Mouse (Mus musculus): ENCODE measurements at regions not wholly inside any gene's neighbourhood (a gene's known extent, or its start where the extent isn't known, plus 50 kb on each side); places are given as distances from the start of the nearest gene placed in this dataset.

DNA sequence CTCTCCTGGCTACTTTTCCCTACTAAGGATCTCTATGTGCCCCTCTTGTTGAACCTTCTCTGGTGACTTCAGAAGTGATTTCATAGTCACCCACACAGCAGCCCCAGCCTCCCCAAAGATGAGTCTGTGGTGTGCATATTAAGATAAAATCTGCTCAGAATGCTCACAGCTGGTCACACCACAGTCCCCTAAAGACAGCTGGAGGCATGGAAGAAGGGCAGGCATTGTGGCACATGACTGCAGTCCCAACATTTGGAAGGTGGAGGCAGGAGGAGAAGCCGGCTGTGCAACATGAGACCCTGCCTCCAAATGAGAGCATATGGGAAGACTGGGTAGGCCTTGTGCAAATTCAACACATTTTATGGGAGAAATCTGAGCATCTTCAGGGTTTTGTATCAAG is 70.0 kb upstream of the Cplx2 start:
- 41% methylated on average over 1 of the region's 1 CpGs for WGBS
- Histone ChIP-seq H3K36me3 (ENCODE audit: control insufficient read depth, insufficient read depth, low read length) (no peaks in the 10 kb centered on the region), H3K9me3 (ENCODE audit: control insufficient read depth, low read length) (no peaks in the 10 kb centered on the region), H3K4me1 (ENCODE audit: control insufficient read depth, insufficient read depth, low read length) (peaks cover 7% of the 10 kb centered on the region), H3K4me2 (replicated peaks; ENCODE audit: low read depth, low read length) (no peak overlapping the region), H3K4me3 (ENCODE audit: low read length) (no peak overlapping the region), H3K27ac (ENCODE audit: low read depth, low read length) (no peak overlapping the region), H3K9ac (ENCODE audit: low read depth, low read length) (no peak overlapping the region), H3K27me3 (ENCODE audit: control insufficient read depth, insufficient read depth, low read length) (no peaks in the 10 kb centered on the region)
- ATAC-seq (ENCODE audit: low FRiP score, low TSS enrichment) = no peak

DNA sequence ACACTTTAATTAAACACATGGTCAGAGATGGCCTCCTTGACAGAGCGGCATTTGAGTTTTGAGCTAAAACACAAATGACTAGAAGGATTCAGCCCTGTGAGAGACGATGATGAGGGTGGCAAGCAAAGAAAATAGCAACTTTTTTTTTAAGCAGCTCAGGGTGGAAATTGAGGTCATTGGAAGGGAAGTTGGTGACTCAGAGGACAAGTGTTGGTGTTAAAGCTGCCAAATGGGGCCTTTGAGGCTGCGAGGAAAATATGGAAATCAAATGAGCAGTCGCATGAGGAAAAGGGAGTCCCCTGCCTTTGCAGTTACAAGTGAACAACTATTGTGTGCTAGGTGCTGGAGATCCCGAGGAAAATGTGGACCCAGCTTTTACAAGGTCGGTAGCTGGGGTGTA is 69.5 kb upstream of the Cplx2 start:
- WGBS = 23% methylated on average over 6 of the region's 6 CpGs
- Histone ChIP-seq H3K9me3 (ENCODE audit: control insufficient read depth, low read length) (no peaks in the 10 kb centered on the region), H3K4me3 (ENCODE audit: low read length) (peak overlapping the region; percentile 83; the same call in 1 of the 2 replicates), H3K4me2 (replicated peaks; ENCODE audit: low read depth, low read length) (peak overlapping the region; percentile 97), H3K36me3 (ENCODE audit: control insufficient read depth, insufficient read depth, low read length) (no peaks in the 10 kb centered on the region), H3K27ac (ENCODE audit: low read depth, low read length) (no peak overlapping the region), H3K4me1 (ENCODE audit: control insufficient read depth, insufficient read depth, low read length) (peaks cover 7% of the 10 kb centered on the region), H3K27me3 (ENCODE audit: control insufficient read depth, insufficient read depth, low read length) (no peaks in the 10 kb centered on the region), H3K9ac (ENCODE audit: low read depth, low read length) (peak overlapping the region; percentile 96; the same call in 1 of the 2 replicates)
- ATAC-seq (ENCODE audit: low FRiP score, low TSS enrichment) = no peak

DNA sequence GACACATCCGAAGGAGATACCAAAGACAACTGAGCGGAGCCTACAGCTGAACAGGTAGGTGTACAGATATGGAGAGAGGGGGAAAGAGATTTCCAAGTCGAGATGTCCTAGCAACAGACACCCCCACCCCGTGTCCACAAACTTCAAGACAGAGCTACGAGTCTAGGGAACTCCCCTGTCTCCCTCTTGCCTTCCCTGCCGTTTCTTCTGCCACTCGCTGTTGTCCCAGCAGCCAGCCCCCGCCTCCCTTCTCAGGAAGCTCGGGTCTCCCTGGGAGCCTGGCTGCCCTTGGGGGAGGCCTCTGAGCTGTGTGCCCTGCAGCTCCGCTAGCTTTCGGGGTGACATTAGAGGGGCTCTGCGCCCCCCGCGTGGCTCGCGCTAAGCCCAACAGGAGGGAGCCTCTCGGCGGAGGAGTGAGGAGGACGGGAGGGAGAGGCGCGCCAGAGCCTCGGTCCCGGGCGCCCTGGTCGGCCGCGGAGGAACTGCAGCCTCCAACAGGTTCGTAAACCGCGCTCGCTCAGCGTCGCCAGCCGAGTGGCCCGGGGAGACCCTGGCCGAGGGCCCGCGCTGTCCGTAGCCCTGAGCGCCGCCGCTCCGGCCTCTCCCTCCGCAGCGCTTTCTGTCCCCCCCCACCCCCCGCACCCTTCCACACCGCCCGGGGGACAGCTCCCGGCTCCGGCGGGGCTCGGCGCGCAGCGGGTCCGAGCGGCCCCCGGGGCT is 68.6 kb upstream of the Cplx2 start:
- Histone ChIP-seq H3K4me2 (replicated peaks; ENCODE audit: low read depth, low read length) (peak overlapping the region; percentile 97), H3K4me3 (ENCODE audit: low read length) (peak overlapping the region; percentile 83), H3K36me3 (ENCODE audit: control insufficient read depth, insufficient read depth, low read length) (no peaks in the 10 kb centered on the region), H3K4me1 (ENCODE audit: control insufficient read depth, insufficient read depth, low read length) (peaks cover 7% of the 10 kb centered on the region), H3K9me3 (ENCODE audit: control insufficient read depth, low read length) (no peaks in the 10 kb centered on the region), H3K9ac (ENCODE audit: low read depth, low read length) (peak overlapping the region; percentile 96), H3K27ac (ENCODE audit: low read depth, low read length) (peak overlapping the region; percentile 99), H3K27me3 (ENCODE audit: control insufficient read depth, insufficient read depth, low read length) (no peaks in the 10 kb centered on the region)
- under 1% methylated on average over 50 of the region's 58 CpGs for WGBS
- peak; percentile 57 for ATAC-seq (ENCODE audit: low FRiP score, low TSS enrichment)

DNA sequence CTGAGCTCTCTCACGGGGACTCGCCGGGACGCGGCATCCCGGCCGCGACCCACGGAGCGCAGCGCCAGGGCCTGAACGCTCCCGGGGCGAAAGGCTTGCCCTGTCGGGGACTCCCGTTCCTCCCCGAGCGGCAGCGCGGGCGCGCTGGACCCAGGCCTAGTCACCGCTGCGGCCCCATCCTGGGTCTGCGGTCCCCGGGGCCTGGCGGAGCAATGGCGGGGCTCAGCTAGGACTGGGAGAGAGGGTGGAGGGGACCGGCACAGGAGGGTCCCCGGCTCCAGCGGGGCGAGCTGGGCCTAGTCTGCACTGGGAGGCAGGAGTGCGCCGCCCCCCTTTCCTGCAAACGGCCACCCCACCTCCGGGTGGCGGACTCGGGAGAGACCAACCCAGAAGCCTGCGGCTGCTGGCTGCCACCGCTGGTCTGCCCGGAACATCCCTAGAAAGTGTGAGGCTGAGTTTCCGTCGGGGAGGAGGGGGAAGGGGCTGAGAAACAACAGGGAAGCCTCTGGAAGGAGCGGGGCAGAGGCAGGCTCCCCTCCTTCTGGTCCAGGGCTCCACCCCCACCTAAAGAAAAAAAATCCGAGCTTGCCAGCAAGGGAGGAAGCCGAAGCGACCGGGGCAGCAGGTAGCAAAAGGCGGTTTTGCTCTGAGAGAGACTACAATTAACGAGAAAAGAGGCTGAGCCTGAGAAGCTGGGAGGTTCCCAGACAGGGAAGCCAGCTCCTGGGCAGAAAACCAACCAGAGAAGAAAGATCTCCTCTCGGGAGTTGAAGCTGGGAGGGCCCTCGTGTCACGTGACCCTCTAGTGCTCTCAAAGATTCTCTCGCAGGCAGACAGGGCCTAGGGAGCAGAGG is 67.9 kb upstream of the Cplx2 start:
- peak overlapping the region; percentile 83 for H3K4me3 ChIP-seq (ENCODE audit: low read length)
- whole genome bisulfite sequencing = under 1% methylated on average over 50 of the region's 54 CpGs
- peak; percentile 86 for ATAC-seq (ENCODE audit: low FRiP score, low TSS enrichment)
- peak overlapping the region; percentile 96 for H3K9ac ChIP-seq (ENCODE audit: low read depth, low read length)
- H3K4me1 ChIP-seq (ENCODE audit: control insufficient read depth, insufficient read depth, low read length) = peaks cover 7% of the 10 kb centered on the region
- no peaks in the 10 kb centered on the region for H3K27me3 ChIP-seq (ENCODE audit: control insufficient read depth, insufficient read depth, low read length)
- H3K4me2 ChIP-seq (replicated peaks; ENCODE audit: low read depth, low read length) = peak overlapping the region; percentile 97
- H3K36me3 ChIP-seq (ENCODE audit: control insufficient read depth, insufficient read depth, low read length) = no peaks in the 10 kb centered on the region
- H3K27ac ChIP-seq (ENCODE audit: low read depth, low read length) = peak overlapping the region; percentile 99
- H3K9me3 ChIP-seq (ENCODE audit: control insufficient read depth, low read length) = no peaks in the 10 kb centered on the region

DNA sequence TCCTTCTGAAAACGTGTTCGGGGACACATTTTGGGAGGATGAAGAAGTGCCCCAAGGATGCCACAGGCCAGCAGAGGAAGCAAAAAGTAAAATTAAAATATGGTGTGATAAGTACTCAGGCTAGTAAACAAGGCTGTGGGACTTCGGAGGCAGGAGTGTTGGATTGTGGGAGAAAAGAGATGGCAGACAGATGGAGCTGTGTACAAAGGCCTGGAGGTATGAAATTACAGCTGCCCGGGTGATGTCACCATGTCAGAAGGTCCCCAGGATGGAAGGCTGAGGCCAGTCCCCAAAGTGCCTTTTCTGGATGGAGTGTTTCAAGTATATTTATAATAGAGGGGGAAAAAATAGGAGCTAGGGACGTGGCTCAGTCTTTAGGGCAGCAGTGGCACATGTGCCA is 66.9 kb upstream of the Cplx2 start:
- 37% methylated on average over 5 of the region's 5 CpGs for WGBS
- no peak overlapping the region for H3K9ac ChIP-seq (ENCODE audit: low read depth, low read length)
- no peaks in the 10 kb centered on the region for H3K36me3 ChIP-seq (ENCODE audit: control insufficient read depth, insufficient read depth, low read length)
- H3K9me3 ChIP-seq (ENCODE audit: control insufficient read depth, low read length) = no peaks in the 10 kb centered on the region
- peaks cover 7% of the 10 kb centered on the region for H3K4me1 ChIP-seq (ENCODE audit: control insufficient read depth, insufficient read depth, low read length)
- no peaks in the 10 kb centered on the region for H3K27me3 ChIP-seq (ENCODE audit: control insufficient read depth, insufficient read depth, low read length)
- no peak for ATAC-seq (ENCODE audit: low FRiP score, low TSS enrichment)
- H3K27ac ChIP-seq (ENCODE audit: low read depth, low read length) = peak overlapping the region; percentile 99; the same call in 1 of the 2 replicates
- H3K4me2 ChIP-seq (replicated peaks; ENCODE audit: low read depth, low read length) = peak overlapping the region; percentile 97; the same call in 1 of the 2 replicates
- H3K4me3 ChIP-seq (ENCODE audit: low read length) = no peak overlapping the region

DNA sequence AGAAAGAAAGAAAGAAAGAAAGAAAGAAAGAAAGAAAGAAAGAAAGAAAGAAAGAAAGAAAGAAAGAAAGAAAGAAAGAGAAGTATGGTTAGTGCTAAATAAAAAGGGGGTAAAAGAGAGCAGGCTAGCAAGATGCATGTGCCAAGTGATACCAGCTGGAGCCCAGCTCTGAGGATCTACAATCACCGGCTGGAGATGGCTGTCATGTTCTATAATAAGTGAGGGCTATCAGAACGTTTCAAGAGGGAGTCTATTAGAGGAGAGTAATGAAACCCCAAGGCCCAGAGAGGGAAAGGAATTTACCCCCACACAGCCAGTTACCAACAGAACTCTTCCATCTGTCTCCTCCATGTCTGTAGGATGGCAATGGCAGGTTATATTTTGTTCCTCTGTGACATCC is 62.6 kb upstream of the Cplx2 start:
- no peak for ATAC-seq (ENCODE audit: low FRiP score, low TSS enrichment)
- H3K4me3 ChIP-seq (ENCODE audit: low read length) = no peak overlapping the region
- no peak overlapping the region for H3K9ac ChIP-seq (ENCODE audit: low read depth, low read length)
- H3K9me3 ChIP-seq (ENCODE audit: control insufficient read depth, low read length) = no peaks in the 10 kb centered on the region
- 0 out of 2 replicates have a peak, but pooled peaks cover 4% of the 10 kb centered on the region for H3K4me1 ChIP-seq (ENCODE audit: control insufficient read depth, insufficient read depth, low read length)
- H3K27me3 ChIP-seq (ENCODE audit: control insufficient read depth, insufficient read depth, low read length) = no peaks in the 10 kb centered on the region
- H3K4me2 ChIP-seq (replicated peaks; ENCODE audit: low read depth, low read length) = no peak overlapping the region
- H3K36me3 ChIP-seq (ENCODE audit: control insufficient read depth, insufficient read depth, low read length) = no peaks in the 10 kb centered on the region
- WGBS = 40% methylated on average over 2 of the region's 2 CpGs
- no peak overlapping the region for H3K27ac ChIP-seq (ENCODE audit: low read depth, low read length)

DNA sequence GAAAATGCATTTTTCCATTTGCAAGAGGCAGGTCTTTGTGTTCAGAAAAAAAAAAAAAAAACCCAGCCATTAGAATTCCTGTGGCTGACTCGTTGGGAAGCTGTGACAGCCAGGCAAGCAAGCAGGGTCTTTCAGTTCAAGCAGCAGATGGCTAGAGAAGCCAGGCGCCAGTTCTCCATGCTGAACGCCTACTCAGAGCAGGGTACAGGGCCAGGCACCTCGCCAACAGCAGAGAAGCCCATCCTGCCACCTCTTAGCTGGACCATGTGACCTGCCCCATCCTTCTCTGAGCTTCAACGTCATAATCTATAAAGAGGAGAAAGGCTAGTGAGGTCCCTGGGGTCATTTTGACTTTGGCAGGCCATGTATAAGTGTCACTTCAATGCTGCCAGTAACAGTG is 61.8 kb upstream of the Cplx2 start:
- H3K4me3 ChIP-seq (ENCODE audit: low read length) = no peak overlapping the region
- no peak overlapping the region for H3K4me2 ChIP-seq (replicated peaks; ENCODE audit: low read depth, low read length)
- WGBS = 51% methylated on average over 5 of the region's 5 CpGs
- H3K27me3 ChIP-seq (ENCODE audit: control insufficient read depth, insufficient read depth, low read length) = no peaks in the 10 kb centered on the region
- no peak overlapping the region for H3K9ac ChIP-seq (ENCODE audit: low read depth, low read length)
- ATAC-seq (ENCODE audit: low FRiP score, low TSS enrichment) = no peak
- H3K9me3 ChIP-seq (ENCODE audit: control insufficient read depth, low read length) = no peaks in the 10 kb centered on the region
- no peak overlapping the region for H3K27ac ChIP-seq (ENCODE audit: low read depth, low read length)
- no peaks in the 10 kb centered on the region for H3K36me3 ChIP-seq (ENCODE audit: control insufficient read depth, insufficient read depth, low read length)
- H3K4me1 ChIP-seq (ENCODE audit: control insufficient read depth, insufficient read depth, low read length) = 0 out of 2 replicates have a peak, but pooled peaks cover 4% of the 10 kb centered on the region

DNA sequence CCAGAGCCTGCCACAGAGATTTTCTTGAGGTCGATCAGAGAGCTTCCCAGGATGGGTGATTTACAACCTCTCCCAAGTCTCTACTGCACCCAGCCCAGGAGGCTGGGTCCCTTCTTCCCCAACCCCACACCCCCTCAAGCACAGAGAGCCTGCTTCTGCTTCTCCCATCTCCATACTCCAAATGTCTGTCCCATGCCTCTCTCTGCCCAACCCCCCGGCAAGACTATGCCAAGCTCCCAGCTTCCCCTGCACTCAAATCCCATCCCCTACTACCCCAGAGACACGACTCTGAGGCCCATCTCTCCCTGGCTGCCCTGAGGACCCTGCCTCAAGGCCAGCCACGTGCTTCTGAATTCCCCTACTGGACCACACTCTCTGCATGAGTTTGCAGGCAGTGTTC is 61.0 kb upstream of the Cplx2 start:
- H3K27me3 ChIP-seq (ENCODE audit: control insufficient read depth, insufficient read depth, low read length) = no peaks in the 10 kb centered on the region
- no peak overlapping the region for H3K4me2 ChIP-seq (replicated peaks; ENCODE audit: low read depth, low read length)
- ATAC-seq (ENCODE audit: low FRiP score, low TSS enrichment) = no peak
- no peak overlapping the region for H3K4me3 ChIP-seq (ENCODE audit: low read length)
- H3K9me3 ChIP-seq (ENCODE audit: control insufficient read depth, low read length) = no peaks in the 10 kb centered on the region
- 47% methylated on average over 4 of the region's 4 CpGs for WGBS
- H3K36me3 ChIP-seq (ENCODE audit: control insufficient read depth, insufficient read depth, low read length) = no peaks in the 10 kb centered on the region
- 0 out of 2 replicates have a peak, but pooled peaks cover 4% of the 10 kb centered on the region for H3K4me1 ChIP-seq (ENCODE audit: control insufficient read depth, insufficient read depth, low read length)
- H3K27ac ChIP-seq (ENCODE audit: low read depth, low read length) = no peak overlapping the region
- H3K9ac ChIP-seq (ENCODE audit: low read depth, low read length) = no peak overlapping the region

Data from kidney, embryonic 14.5 days (tissue).